Mouse (Mus musculus) forebrain, embryonic 10.5 days (tissue): ENCODE data around the gene Tmem198. TPM values are rescaled to one million over a fixed set of nuclear protein-coding genes. Genes with fewer than 3 reads are reported as not detected.

Experiments used
- DNase-seq: peaks from one replicate; pipeline ENCODE4 v3.0.0-alpha.2; 2017; ENCODE audit warnings: low spot score; ENCODE audit errors: extremely low spot score
- H3K27ac ChIP-seq: fragments of 300-500 bp; sonication (generic); 2 replicates; pipeline ENCODE4 v1.5.1; 2016; ENCODE audit warnings: mild to moderate bottlenecking
- H3K27me3 ChIP-seq: fragments of 300-500 bp; sonication (generic); 2 replicates; pipeline ENCODE4 v1.6.1; 2016; ENCODE audit warnings: mild to moderate bottlenecking; ENCODE audit not compliant: poor library complexity, severe bottlenecking
- H3K36me3 ChIP-seq: fragments of 300-500 bp; sonication (generic); replicated peaks from 2 replicates; pipeline ENCODE4 v1.6.1; 2016; ENCODE audit warnings: mild to moderate bottlenecking, moderate library complexity
- H3K4me1 ChIP-seq: fragments of 300-500 bp; sonication (generic); 2 replicates; pipeline ENCODE4 v1.6.1; 2016
- H3K4me3 ChIP-seq: fragments of 300-500 bp; sonication (generic); 2 replicates; pipeline ENCODE4 v1.5.1; 2016; ENCODE audit warnings: mild to moderate bottlenecking, moderate library complexity
- H3K9me3 ChIP-seq: fragments of 300-500 bp; sonication (generic); 2 replicates; pipeline ENCODE4 v1.6.1; 2016; ENCODE audit warnings: mild to moderate bottlenecking, moderate library complexity
- WGBS: fragments of 180-500 bp; shearing (Covaris S2); methylation state at CpG from one replicate; pipeline ENCODE4 v1.1.7; 2016; 5-methylcytosine and 5-hydroxymethylcytosine counted together
- polyA plus RNA-seq: library from polyadenylated mRNA; unstranded; fragments of >200 nt; fragmentation: Nextera tagmentation; extraction: Ambion mirVana; gene quantifications from 2 replicates; pipeline ENCODE4 v1.2.1, GENCODE M21; 2016

Gene Tmem198
- polyA plus RNA-seq, 1 experiment from 2014 or later = 6.1 TPM

DNA sequence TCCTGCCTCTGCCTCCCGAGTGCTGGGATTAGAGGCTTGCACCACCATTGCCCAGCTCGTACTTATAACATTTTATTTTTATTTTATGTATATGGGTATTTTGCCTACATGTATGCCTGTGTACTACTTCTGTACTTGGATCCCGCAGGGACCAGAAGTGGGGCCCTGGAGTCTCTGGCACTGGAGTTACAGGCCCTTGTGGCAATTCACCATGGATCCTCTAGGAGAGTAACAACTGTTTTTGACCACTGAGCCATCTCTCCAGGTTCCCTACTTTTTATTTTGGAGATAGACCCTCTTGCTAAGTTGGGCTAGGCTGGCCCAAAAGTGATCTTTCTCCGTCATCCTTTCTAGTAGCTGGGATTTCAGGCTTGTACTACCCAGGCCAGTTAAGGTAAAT is 39.1 kb downstream of the Tmem198 start:
- Histone ChIP-seq H3K9me3 (no peaks in the 10 kb centered on the region), H3K4me1 (peaks cover 16% of the 10 kb centered on the region), H3K4me3 (no peak overlapping the region), H3K27ac (no peak overlapping the region), H3K36me3 (no peaks in the 10 kb centered on the region), H3K27me3 (no peaks in the 10 kb centered on the region)
- WGBS = 93% methylated on average over 4 of the region's 4 CpGs
- no peak for DNase-seq

DNA sequence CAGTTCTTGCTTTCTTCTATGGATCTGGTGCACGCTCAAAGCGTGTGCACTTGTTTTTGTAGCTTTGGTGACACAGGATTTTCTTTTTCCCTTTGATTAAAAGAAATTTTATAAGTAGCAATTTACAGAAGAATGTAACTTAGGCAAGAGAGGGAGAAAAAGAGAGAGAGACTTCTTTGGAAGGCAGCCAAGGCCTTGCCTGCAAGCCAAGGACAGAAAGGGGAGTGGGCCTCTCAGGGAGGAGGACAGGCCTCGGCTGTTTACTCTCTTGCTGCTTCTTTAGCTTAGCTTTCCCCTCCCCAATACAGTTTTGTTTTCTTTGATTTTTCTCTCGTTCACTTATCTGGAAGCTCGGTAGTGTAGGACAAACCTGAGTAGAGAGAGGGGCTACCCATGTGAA is 40.2 kb downstream of the Tmem198 start:
- no peaks in the 10 kb centered on the region for H3K9me3 ChIP-seq
- no peak overlapping the region for H3K27ac ChIP-seq
- H3K27me3 ChIP-seq = no peaks in the 10 kb centered on the region
- H3K4me1 ChIP-seq = peaks cover 16% of the 10 kb centered on the region
- no peak for DNase-seq
- no peak overlapping the region for H3K4me3 ChIP-seq
- 92% methylated on average over 5 of the region's 5 CpGs for WGBS
- no peaks in the 10 kb centered on the region for H3K36me3 ChIP-seq

- DNase-seq = peak; percentile 98
- under 1% methylated on average over 46 of the region's 46 CpGs for WGBS
- H3K4me3 ChIP-seq = peak within 1 kb of the TSS; percentile 76
- peaks cover 16% of the 10 kb centered on the region for H3K4me1 ChIP-seq
- H3K27me3 ChIP-seq = no peaks in the 10 kb centered on the region
- no peaks in the 10 kb centered on the region for H3K9me3 ChIP-seq
- peak within 1 kb of the TSS; percentile 90 for H3K27ac ChIP-seq
- peaks cover 13% of the 10 kb centered on the region for H3K36me3 ChIP-seq
Measured at GRCm38 (mm10) chr1:75521321-75522031, 42.1 kb downstream of the Tmem198 start, which contains the start of gene Stk11ip. Gene Stk11ip (plus strand): TSS chr1:75521529.

- H3K36me3 ChIP-seq = peaks cover 45% of the 10 kb centered on the region
- no peaks in the 10 kb centered on the region for H3K9me3 ChIP-seq
- no peak overlapping the region; the same call in 1 of the 2 replicates for H3K27ac ChIP-seq
- 96% methylated on average over 7 of the region's 7 CpGs for WGBS
- no peaks in the 10 kb centered on the region for H3K27me3 ChIP-seq
- H3K4me3 ChIP-seq = no peak overlapping the region
- no peak for DNase-seq
- H3K4me1 ChIP-seq = peaks cover 12% of the 10 kb centered on the region
Measured at GRCm38 (mm10) chr1:75524679-75525078, 45.3 kb downstream of the Tmem198 start.

DNA sequence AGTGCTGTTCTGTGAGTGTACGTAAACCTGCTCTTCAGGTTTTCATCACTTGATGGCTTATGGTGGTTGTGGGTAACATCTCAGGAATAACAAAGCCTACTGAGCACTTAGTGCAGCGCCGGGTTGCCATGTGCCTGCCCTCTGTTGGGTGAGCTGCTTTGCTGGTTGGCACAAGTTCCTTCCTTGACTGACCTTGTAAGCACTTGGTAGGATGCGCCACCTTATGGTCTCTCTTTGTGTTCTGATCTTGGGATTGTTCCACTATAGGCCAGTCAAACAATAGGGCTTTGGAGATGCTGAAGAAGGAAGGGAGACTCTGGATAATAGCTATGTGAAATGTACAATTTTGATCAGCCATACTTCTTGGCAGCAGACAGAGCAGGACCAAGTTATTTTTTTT is 51.2 kb downstream of the Tmem198 start:
- H3K9me3 ChIP-seq = no peaks in the 10 kb centered on the region
- no peak for DNase-seq
- no peak overlapping the region for H3K4me3 ChIP-seq
- H3K27ac ChIP-seq = no peak overlapping the region
- 88% methylated on average over 4 of the region's 4 CpGs for WGBS
- H3K4me1 ChIP-seq = no peaks in the 10 kb centered on the region
- H3K36me3 ChIP-seq = peaks cover 93% of the 10 kb centered on the region
- no peaks in the 10 kb centered on the region for H3K27me3 ChIP-seq

- no peak for DNase-seq
- Histone ChIP-seq H3K4me1 (no peaks in the 10 kb centered on the region), H3K27me3 (no peaks in the 10 kb centered on the region), H3K36me3 (peaks cover 89% of the 10 kb centered on the region), H3K9me3 (no peaks in the 10 kb centered on the region), H3K4me3 (no peak overlapping the region), H3K27ac (no peak overlapping the region)
- WGBS = 91% methylated on average over 19 of the region's 19 CpGs
Measured at GRCm38 (mm10) chr1:75532280-75533172, 53.2 kb downstream of the Tmem198 start.

GRCm38 (mm10) chr1:75533325-75534252 is 54.3 kb downstream of the Tmem198 start:
- Histone ChIP-seq H3K4me3 (no peak overlapping the region), H3K4me1 (no peaks in the 10 kb centered on the region), H3K27me3 (no peaks in the 10 kb centered on the region), H3K9me3 (no peaks in the 10 kb centered on the region), H3K27ac (no peak overlapping the region), H3K36me3 (peaks cover 80% of the 10 kb centered on the region)
- WGBS = 87% methylated on average over 19 of the region's 19 CpGs
- no peak for DNase-seq

Other genes with a start within 250 kb of the Tmem198 start
- gene A630095N17Rik, start 247.4 kb upstream of the Tmem198 start, polyA plus RNA-seq = not detected in 2 replicates
- 28.0 and 28.6 TPM in 2 replicates for gene Dnajb2, start 243.1 kb upstream of the Tmem198 start, polyA plus RNA-seq
- 1.5 and 1.6 TPM in 2 replicates for gene Ptprn, start 215.0 kb upstream of the Tmem198 start, polyA plus RNA-seq
- gene Resp18, start 201.1 kb upstream of the Tmem198 start, polyA plus RNA-seq = 2.6 and 3.4 TPM in 2 replicates
- 124 and 126 TPM in 2 replicates for gene Dnpep, start 161.5 kb upstream of the Tmem198 start, polyA plus RNA-seq
- gene Des, start 119.2 kb upstream of the Tmem198 start, polyA plus RNA-seq = 2.6 and 4.3 TPM in 2 replicates
- gene Speg, start 104.2 kb upstream of the Tmem198 start, polyA plus RNA-seq = 23.2 and 29.3 TPM in 2 replicates
- gene Gmppa, start 43.6 kb upstream of the Tmem198 start, polyA plus RNA-seq = 55.9 and 60.1 TPM in 2 replicates
- 3.1 and 3.4 TPM in 2 replicates for gene Asic4, start 29.1 kb upstream of the Tmem198 start, polyA plus RNA-seq
- 20.1 and 20.5 TPM in 2 replicates for gene Chpf, start 225 bp upstream of the Tmem198 start, polyA plus RNA-seq
- gene Obsl1, start 26.9 kb downstream of the Tmem198 start, polyA plus RNA-seq = 34.5 and 35.8 TPM in 2 replicates
- gene Inha, start 27.5 kb downstream of the Tmem198 start, polyA plus RNA-seq = 2.7 and 2.9 TPM in 2 replicates
- gene Stk11ip, start 42.0 kb downstream of the Tmem198 start, polyA plus RNA-seq = 33.2 and 33.5 TPM in 2 replicates
- 13.6 and 15.0 TPM in 2 replicates for gene Slc4a3, start 66.7 kb downstream of the Tmem198 start, polyA plus RNA-seq